Mouse (Mus musculus): ENCODE data around the gene Chic1. TPM values are rescaled to one million over a fixed set of nuclear protein-coding genes. Genes with fewer than 3 reads are reported as not detected.

The Chic1 gene
- polyA plus RNA-seq, 1 experiment from 2014 or later: 4.8 TPM

DNA sequence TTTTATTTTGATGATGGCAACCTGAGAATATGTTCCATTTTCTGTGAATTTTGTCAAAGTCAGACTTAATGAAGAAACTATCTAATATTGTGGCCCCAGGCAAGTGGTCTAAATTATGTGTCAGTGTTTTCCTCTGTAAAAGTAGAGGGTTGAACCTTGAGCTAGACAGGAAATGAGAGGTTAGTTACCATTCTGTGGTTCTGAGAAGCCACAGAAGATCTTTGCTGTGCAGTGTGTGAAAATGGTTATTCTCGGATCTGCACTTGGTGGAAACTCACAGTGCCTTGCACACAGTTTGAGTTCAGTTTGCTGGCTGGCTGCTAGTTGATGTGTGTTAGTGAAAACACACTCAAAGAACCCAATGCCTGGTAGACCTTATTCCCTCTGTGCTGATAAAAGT, 37.6 kb downstream of the Chic1 start:
- no peaks in the 10 kb centered on the region for H3K36me3 ChIP-seq (ENCODE audit: control insufficient read depth, insufficient read depth, low read length)
- H3K27ac ChIP-seq (ENCODE audit: low read depth, low read length): no peak overlapping the region
- H3K4me3 ChIP-seq (ENCODE audit: low read length): no peak overlapping the region
- 72% methylated on average over 1 of the region's 1 CpGs for WGBS
- no peak for ATAC-seq (ENCODE audit: low FRiP score, low TSS enrichment)
- no peak overlapping the region for H3K9ac ChIP-seq (ENCODE audit: low read depth, low read length)
- H3K4me1 ChIP-seq (ENCODE audit: control insufficient read depth, insufficient read depth, low read length): no peaks in the 10 kb centered on the region
- H3K4me2 ChIP-seq (replicated peaks; ENCODE audit: low read depth, low read length): no peak overlapping the region
- H3K9me3 ChIP-seq (ENCODE audit: control insufficient read depth, low read length): no peaks in the 10 kb centered on the region
- no peaks in the 10 kb centered on the region for H3K27me3 ChIP-seq (ENCODE audit: control insufficient read depth, insufficient read depth, low read length)

DNA sequence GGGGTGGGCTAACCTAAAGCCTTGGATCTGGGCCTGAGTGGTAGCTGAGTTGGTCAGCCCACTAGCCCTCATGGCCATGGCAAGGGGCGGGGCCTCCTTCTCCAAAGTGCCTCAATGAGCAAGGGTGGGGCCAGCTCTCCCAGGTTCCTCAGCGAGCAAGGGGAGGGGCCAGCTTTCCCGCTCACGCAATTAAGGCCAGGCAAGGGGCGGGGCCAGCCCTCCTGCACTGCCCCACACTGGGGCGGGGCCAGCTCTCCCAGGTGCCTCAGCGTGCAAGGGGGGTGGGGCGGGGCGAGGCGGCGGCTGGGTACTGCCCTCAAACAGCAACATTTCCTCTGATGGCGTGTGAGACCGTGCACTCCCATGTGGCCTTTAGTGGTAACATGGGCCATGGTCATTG, 48.7 kb downstream of the Chic1 start:
- no peak overlapping the region for H3K9ac ChIP-seq (ENCODE audit: low read depth, low read length)
- WGBS: 47% methylated on average over 13 of the region's 13 CpGs
- ATAC-seq (ENCODE audit: low FRiP score, low TSS enrichment): no peak
- H3K4me3 ChIP-seq (ENCODE audit: low read length): no peak overlapping the region
- no peak overlapping the region for H3K27ac ChIP-seq (ENCODE audit: low read depth, low read length)
- H3K4me2 ChIP-seq (replicated peaks; ENCODE audit: low read depth, low read length): no peak overlapping the region
- no peaks in the 10 kb centered on the region for H3K4me1 ChIP-seq (ENCODE audit: control insufficient read depth, insufficient read depth, low read length)
- no peaks in the 10 kb centered on the region for H3K9me3 ChIP-seq (ENCODE audit: control insufficient read depth, low read length)
- no peaks in the 10 kb centered on the region for H3K36me3 ChIP-seq (ENCODE audit: control insufficient read depth, insufficient read depth, low read length)
- H3K27me3 ChIP-seq (ENCODE audit: control insufficient read depth, insufficient read depth, low read length): no peaks in the 10 kb centered on the region

DNA sequence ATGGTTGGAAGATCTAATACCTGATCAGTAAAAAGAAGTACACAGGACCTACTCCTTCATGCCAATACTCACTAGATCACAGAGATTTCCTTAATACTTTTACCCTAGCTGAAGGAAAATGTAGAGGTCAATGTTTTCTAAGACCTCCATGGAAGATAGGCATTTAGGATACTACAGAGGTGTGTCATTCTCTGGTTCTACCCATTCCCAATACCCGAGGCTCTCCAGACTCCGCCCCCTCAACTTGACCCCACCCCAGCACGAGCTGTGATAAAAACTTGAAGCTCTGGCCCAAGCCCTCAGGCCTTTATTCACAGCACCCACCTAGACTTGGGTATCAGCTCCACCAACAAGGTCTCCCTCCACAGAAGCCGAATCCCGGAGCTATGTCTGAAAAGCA, 57.9 kb downstream of the Chic1 start, which contains the start of gene Tsx:
Tsx (plus strand) TSS at position 301 of the 400 bp plus-strand sequence.
- Histone ChIP-seq H3K9me3 (ENCODE audit: control insufficient read depth, low read length) (no peaks in the 10 kb centered on the region), H3K9ac (ENCODE audit: low read depth, low read length) (no peak within 1 kb of the TSS), H3K36me3 (ENCODE audit: control insufficient read depth, insufficient read depth, low read length) (no peaks in the 10 kb centered on the region), H3K4me1 (ENCODE audit: control insufficient read depth, insufficient read depth, low read length) (no peaks in the 10 kb centered on the region), H3K4me2 (replicated peaks; ENCODE audit: low read depth, low read length) (no peak within 1 kb of the TSS), H3K27me3 (ENCODE audit: control insufficient read depth, insufficient read depth, low read length) (no peaks in the 10 kb centered on the region), H3K27ac (ENCODE audit: low read depth, low read length) (no peak within 1 kb of the TSS), H3K4me3 (ENCODE audit: low read length) (no peak within 1 kb of the TSS)
- WGBS: 75% methylated on average over 5 of the region's 5 CpGs
- no peak for ATAC-seq (ENCODE audit: low FRiP score, low TSS enrichment)

DNA sequence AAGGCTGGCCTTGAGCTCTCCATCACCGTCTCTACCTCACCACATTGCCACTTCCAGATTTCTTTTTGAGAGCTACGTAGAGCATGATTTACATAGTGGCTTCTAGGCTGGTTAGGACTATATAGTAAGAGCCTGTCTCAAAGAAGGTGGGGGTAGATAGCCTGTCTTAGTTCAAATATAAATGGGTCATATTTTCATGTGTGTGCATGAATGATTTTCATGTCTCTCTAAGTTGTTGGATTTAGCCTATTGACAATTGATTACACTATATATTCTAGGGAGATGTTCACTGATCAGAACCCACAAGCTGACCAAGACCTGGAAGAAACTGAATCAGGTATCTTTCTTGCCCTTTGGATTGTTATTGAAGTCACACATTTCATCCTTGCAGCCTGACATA, 65.4 kb downstream of the Chic1 start, which contains the start of gene Gm26992:
Gm26992 (plus strand) TSS at position 301 of the 400 bp plus-strand sequence.
- H3K4me3 ChIP-seq (ENCODE audit: low read length): no peak within 1 kb of the TSS
- H3K9ac ChIP-seq (ENCODE audit: low read depth, low read length): no peak within 1 kb of the TSS
- no peaks in the 10 kb centered on the region for H3K4me1 ChIP-seq (ENCODE audit: control insufficient read depth, insufficient read depth, low read length)
- H3K36me3 ChIP-seq (ENCODE audit: control insufficient read depth, insufficient read depth, low read length): no peaks in the 10 kb centered on the region
- no peaks in the 10 kb centered on the region for H3K9me3 ChIP-seq (ENCODE audit: control insufficient read depth, low read length)
- no peak for ATAC-seq (ENCODE audit: low FRiP score, low TSS enrichment)
- no peak within 1 kb of the TSS for H3K27ac ChIP-seq (ENCODE audit: low read depth, low read length)
- 89% methylated on average over 2 of the region's 2 CpGs for WGBS
- H3K4me2 ChIP-seq (replicated peaks; ENCODE audit: low read depth, low read length): no peak within 1 kb of the TSS
- H3K27me3 ChIP-seq (ENCODE audit: control insufficient read depth, insufficient read depth, low read length): no peaks in the 10 kb centered on the region

DNA sequence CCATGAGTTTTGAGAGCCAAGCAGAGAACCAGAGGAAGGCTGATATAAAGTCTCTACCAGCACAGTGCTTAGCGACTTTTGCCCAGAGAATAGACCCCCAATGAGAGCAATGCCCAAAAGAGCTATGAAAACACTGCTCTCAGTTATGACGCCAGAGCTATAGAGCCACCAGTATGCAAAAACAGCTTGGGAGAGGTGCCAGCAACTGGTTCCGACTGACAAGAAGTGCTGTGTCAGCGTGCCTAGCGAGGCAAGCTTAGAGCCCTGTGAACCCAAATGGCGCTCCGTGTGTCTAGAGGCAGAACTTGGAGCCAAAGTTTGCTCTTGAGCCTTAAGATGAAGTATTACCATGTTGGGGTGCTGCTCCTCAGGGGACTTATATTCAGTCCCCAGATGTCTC, 71.4 kb downstream of the Chic1 start:
- Histone ChIP-seq H3K27ac (ENCODE audit: low read depth, low read length) (no peak overlapping the region), H3K4me1 (ENCODE audit: control insufficient read depth, insufficient read depth, low read length) (no peaks in the 10 kb centered on the region), H3K27me3 (ENCODE audit: control insufficient read depth, insufficient read depth, low read length) (no peaks in the 10 kb centered on the region), H3K36me3 (ENCODE audit: control insufficient read depth, insufficient read depth, low read length) (no peaks in the 10 kb centered on the region), H3K9me3 (ENCODE audit: control insufficient read depth, low read length) (no peaks in the 10 kb centered on the region), H3K9ac (ENCODE audit: low read depth, low read length) (no peak overlapping the region), H3K4me3 (ENCODE audit: low read length) (no peak overlapping the region), H3K4me2 (replicated peaks; ENCODE audit: low read depth, low read length) (no peak overlapping the region)
- WGBS: 72% methylated on average over 7 of the region's 7 CpGs
- no peak for ATAC-seq (ENCODE audit: low FRiP score, low TSS enrichment)

DNA sequence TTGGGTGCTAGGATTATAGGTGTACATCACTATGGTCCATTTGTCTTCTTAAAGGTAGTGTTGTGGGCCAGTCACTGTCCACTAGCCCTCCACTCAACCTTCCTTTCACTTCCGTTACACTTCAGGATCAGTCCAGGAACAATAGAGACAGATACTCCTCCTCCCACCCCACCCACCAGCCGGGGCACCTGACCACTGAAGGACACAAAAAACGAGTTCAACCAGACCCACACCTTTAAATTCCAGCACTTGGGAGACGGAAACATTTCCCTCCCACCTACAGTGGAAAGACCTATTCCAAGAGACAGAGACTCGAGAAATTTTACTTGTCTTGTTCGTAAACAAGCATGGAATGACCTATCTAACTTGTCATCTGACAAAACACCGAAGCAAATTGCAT, 76.0 kb downstream of the Chic1 start:
- Histone ChIP-seq H3K4me2 (replicated peaks; ENCODE audit: low read depth, low read length) (no peak overlapping the region), H3K4me1 (ENCODE audit: control insufficient read depth, insufficient read depth, low read length) (no peaks in the 10 kb centered on the region), H3K36me3 (ENCODE audit: control insufficient read depth, insufficient read depth, low read length) (no peaks in the 10 kb centered on the region), H3K27ac (ENCODE audit: low read depth, low read length) (no peak overlapping the region), H3K4me3 (ENCODE audit: low read length) (no peak overlapping the region), H3K9me3 (ENCODE audit: control insufficient read depth, low read length) (no peaks in the 10 kb centered on the region), H3K9ac (ENCODE audit: low read depth, low read length) (no peak overlapping the region), H3K27me3 (ENCODE audit: control insufficient read depth, insufficient read depth, low read length) (no peaks in the 10 kb centered on the region; the same call in 1 of the 2 replicates)
- 74% methylated on average over 7 of the region's 7 CpGs for WGBS
- ATAC-seq (ENCODE audit: low FRiP score, low TSS enrichment): no peak

DNA sequence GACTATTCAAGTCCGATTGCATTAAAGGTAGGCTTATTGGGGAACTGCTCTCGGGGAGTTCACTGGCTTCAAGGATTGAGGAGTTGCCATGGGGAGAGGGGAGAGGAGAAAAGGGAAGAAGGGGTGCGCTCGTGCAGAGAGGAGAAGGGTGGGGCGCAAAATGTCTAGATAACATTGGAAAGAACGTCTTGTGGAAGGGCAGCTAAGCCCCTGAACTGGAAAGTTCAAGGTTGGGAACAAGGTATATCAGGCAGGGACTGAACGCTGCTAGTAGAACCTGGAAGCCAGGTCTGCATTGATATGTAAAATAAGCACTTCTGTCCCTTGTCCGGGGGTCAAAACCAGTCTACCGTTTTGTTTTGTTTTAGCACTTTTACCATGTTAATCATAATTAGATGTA, 81.7 kb downstream of the Chic1 start:
- ATAC-seq (ENCODE audit: low FRiP score, low TSS enrichment): no peak
- no peaks in the 10 kb centered on the region for H3K4me1 ChIP-seq (ENCODE audit: control insufficient read depth, insufficient read depth, low read length)
- no peak overlapping the region for H3K4me3 ChIP-seq (ENCODE audit: low read length)
- WGBS: 28% methylated on average over 9 of the region's 9 CpGs
- H3K27me3 ChIP-seq (ENCODE audit: control insufficient read depth, insufficient read depth, low read length): peaks cover 9% of the 10 kb centered on the region; the same call in 1 of the 2 replicates
- no peaks in the 10 kb centered on the region for H3K36me3 ChIP-seq (ENCODE audit: control insufficient read depth, insufficient read depth, low read length)
- no peak overlapping the region for H3K27ac ChIP-seq (ENCODE audit: low read depth, low read length)
- H3K4me2 ChIP-seq (replicated peaks; ENCODE audit: low read depth, low read length): no peak overlapping the region
- no peak overlapping the region for H3K9ac ChIP-seq (ENCODE audit: low read depth, low read length)
- no peaks in the 10 kb centered on the region for H3K9me3 ChIP-seq (ENCODE audit: control insufficient read depth, low read length)

DNA sequence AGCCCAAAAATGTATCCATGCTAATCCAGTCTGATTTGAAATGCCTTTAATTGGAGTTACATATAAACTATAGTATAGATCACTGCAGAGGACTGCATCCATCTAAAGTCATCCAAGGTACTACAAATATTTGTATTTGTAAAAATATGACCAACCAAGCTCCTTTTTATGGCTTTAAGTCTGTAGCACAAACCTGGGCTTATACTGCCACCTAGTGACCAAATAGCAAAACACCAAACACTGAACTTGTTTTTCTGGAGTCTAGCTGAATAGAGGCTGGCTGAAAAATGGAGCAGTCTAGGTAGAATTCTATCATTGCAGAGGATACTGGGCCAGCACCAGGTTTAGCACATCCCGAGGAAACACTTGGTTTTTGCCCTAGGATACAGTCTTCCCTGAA, 84.5 kb downstream of the Chic1 start:
- WGBS: 0% methylated on average over 1 of the region's 1 CpGs
- H3K36me3 ChIP-seq (ENCODE audit: control insufficient read depth, insufficient read depth, low read length): no peaks in the 10 kb centered on the region
- no peak for ATAC-seq (ENCODE audit: low FRiP score, low TSS enrichment)
- no peak overlapping the region for H3K9ac ChIP-seq (ENCODE audit: low read depth, low read length)
- no peaks in the 10 kb centered on the region for H3K9me3 ChIP-seq (ENCODE audit: control insufficient read depth, low read length)
- no peak overlapping the region for H3K27ac ChIP-seq (ENCODE audit: low read depth, low read length)
- H3K4me2 ChIP-seq (replicated peaks; ENCODE audit: low read depth, low read length): no peak overlapping the region
- H3K4me3 ChIP-seq (ENCODE audit: low read length): no peak overlapping the region
- peaks cover 9% of the 10 kb centered on the region; the same call in 1 of the 2 replicates for H3K27me3 ChIP-seq (ENCODE audit: control insufficient read depth, insufficient read depth, low read length)
- H3K4me1 ChIP-seq (ENCODE audit: control insufficient read depth, insufficient read depth, low read length): no peaks in the 10 kb centered on the region

DNA sequence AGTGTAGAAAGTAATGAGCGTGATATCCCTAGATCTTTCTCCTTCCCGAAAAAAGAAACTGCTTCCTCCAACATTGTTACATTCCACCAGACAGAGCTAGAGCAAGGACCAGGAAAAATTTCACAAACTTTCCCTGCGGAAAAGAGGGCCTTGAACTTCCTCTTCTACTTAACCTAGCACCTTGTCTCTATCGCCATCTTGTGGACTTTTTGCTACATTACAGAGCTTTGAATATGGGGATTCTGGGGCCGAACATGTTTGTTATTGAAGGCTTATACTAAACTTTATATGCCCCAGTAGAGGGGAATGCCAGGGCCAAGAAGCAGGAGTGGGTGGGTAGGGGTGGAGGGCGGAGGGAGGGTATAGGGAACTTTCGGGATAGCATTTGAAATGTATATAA, 87.5 kb downstream of the Chic1 start:
- H3K27me3 ChIP-seq (ENCODE audit: control insufficient read depth, insufficient read depth, low read length): peaks cover 16% of the 10 kb centered on the region; the same call in 1 of the 2 replicates
- 37% methylated on average over 7 of the region's 7 CpGs for WGBS
- H3K36me3 ChIP-seq (ENCODE audit: control insufficient read depth, insufficient read depth, low read length): no peaks in the 10 kb centered on the region
- no peaks in the 10 kb centered on the region for H3K9me3 ChIP-seq (ENCODE audit: control insufficient read depth, low read length)
- no peak overlapping the region for H3K4me2 ChIP-seq (replicated peaks; ENCODE audit: low read depth, low read length)
- H3K4me3 ChIP-seq (ENCODE audit: low read length): no peak overlapping the region
- no peak for ATAC-seq (ENCODE audit: low FRiP score, low TSS enrichment)
- H3K27ac ChIP-seq (ENCODE audit: low read depth, low read length): no peak overlapping the region
- H3K4me1 ChIP-seq (ENCODE audit: control insufficient read depth, insufficient read depth, low read length): no peaks in the 10 kb centered on the region
- H3K9ac ChIP-seq (ENCODE audit: low read depth, low read length): no peak overlapping the region
